Mouse (Mus musculus): ENCODE results near the gene Pmepa1. TPM values are rescaled to one million over a fixed set of nuclear protein-coding genes. Genes with fewer than 3 reads are reported as not detected.
A peak's percentile ranks its signal among the peaks of the same experiment; 100 is the strongest.

Pmepa1 gene
- polyA plus RNA-seq, 1 experiment from 2014 or later: 4.0 TPM

- 42% methylated on average over 9 of the region's 9 CpGs for WGBS
Observed at GRCm38 (mm10) chr2:173240738-173241137, 35.6 kb downstream of the Pmepa1 start.

GRCm38 (mm10) chr2:173238522-173238921 is 37.8 kb downstream of the Pmepa1 start:
- no peaks in the 10 kb centered on the region for H3K9me3 ChIP-seq (replicated peaks)
- H3K4me1 ChIP-seq (replicated peaks): peaks cover 78% of the 10 kb centered on the region
- no peak overlapping the region for H3K4me3 ChIP-seq
- 27% methylated on average over 14 of the region's 14 CpGs for WGBS
- no peaks in the 10 kb centered on the region for H3K27me3 ChIP-seq (replicated peaks)
- H3K27ac ChIP-seq (ENCODE audit: poor library complexity, severe bottlenecking): no peak overlapping the region
- H3K4me2 ChIP-seq: no peak overlapping the region
- H3K36me3 ChIP-seq: peaks cover under 1% of the 10 kb centered on the region
- H3K9ac ChIP-seq: no peak overlapping the region
- no peak for ATAC-seq (ENCODE audit: insufficient number of reproducible peaks, low FRiP score)

More at GRCm38 (mm10) chr2:173240738-173241137, 35.6 kb downstream of the Pmepa1 start:
- no peak overlapping the region for H3K4me3 ChIP-seq
- no peaks in the 10 kb centered on the region for H3K27me3 ChIP-seq (replicated peaks)
- 0 out of 2 replicates have a peak, but pooled peaks cover 2% of the 10 kb centered on the region for H3K36me3 ChIP-seq
- ATAC-seq (ENCODE audit: insufficient number of reproducible peaks, low FRiP score): no peak
- H3K4me2 ChIP-seq: no peak overlapping the region
- H3K4me1 ChIP-seq (replicated peaks): peaks cover 72% of the 10 kb centered on the region
- H3K9me3 ChIP-seq (replicated peaks): no peaks in the 10 kb centered on the region
- no peak overlapping the region for H3K9ac ChIP-seq
- H3K27ac ChIP-seq (ENCODE audit: poor library complexity, severe bottlenecking): no peak overlapping the region

- Histone ChIP-seq H3K4me1 (replicated peaks) (peaks cover 57% of the 10 kb centered on the region), H3K9ac (peak overlapping the region; percentile 37), H3K4me2 (0 out of 2 replicates have a peak overlapping the region, but pooled peaks have one; percentile 9), H3K27ac (ENCODE audit: poor library complexity, severe bottlenecking) (peak overlapping the region; percentile 69), H3K9me3 (replicated peaks) (no peaks in the 10 kb centered on the region), H3K36me3 (peaks cover 29% of the 10 kb centered on the region), H3K4me3 (no peak overlapping the region), H3K27me3 (replicated peaks) (no peaks in the 10 kb centered on the region)
- peak; percentile 41 for ATAC-seq (ENCODE audit: insufficient number of reproducible peaks, low FRiP score)
- WGBS: 49% methylated on average over 8 of the region's 8 CpGs
Observed at GRCm38 (mm10) chr2:173235435-173236332, 40.6 kb downstream of the Pmepa1 start.

GRCm38 (mm10) chr2:173232766-173233099 is 43.6 kb downstream of the Pmepa1 start:
- Histone ChIP-seq H3K27ac (ENCODE audit: poor library complexity, severe bottlenecking) (no peak overlapping the region), H3K4me1 (replicated peaks) (peaks cover 50% of the 10 kb centered on the region), H3K9ac (no peak overlapping the region), H3K36me3 (peaks cover 48% of the 10 kb centered on the region), H3K27me3 (replicated peaks) (no peaks in the 10 kb centered on the region), H3K4me2 (no peak overlapping the region), H3K9me3 (replicated peaks) (no peaks in the 10 kb centered on the region), H3K4me3 (no peak overlapping the region)
- no peak for ATAC-seq (ENCODE audit: insufficient number of reproducible peaks, low FRiP score)
- WGBS: 82% methylated on average over 8 of the region's 8 CpGs

GRCm38 (mm10) chr2:173232065-173232765 is 44.1 kb downstream of the Pmepa1 start:
- ATAC-seq (ENCODE audit: insufficient number of reproducible peaks, low FRiP score): no peak
- H3K4me3 ChIP-seq: no peak overlapping the region
- H3K4me1 ChIP-seq (replicated peaks): peaks cover 45% of the 10 kb centered on the region
- no peak overlapping the region for H3K9ac ChIP-seq
- H3K27ac ChIP-seq (ENCODE audit: poor library complexity, severe bottlenecking): no peak overlapping the region
- no peaks in the 10 kb centered on the region for H3K27me3 ChIP-seq (replicated peaks)
- WGBS: 79% methylated on average over 22 of the region's 22 CpGs
- H3K4me2 ChIP-seq: no peak overlapping the region
- no peaks in the 10 kb centered on the region for H3K9me3 ChIP-seq (replicated peaks)
- peaks cover 51% of the 10 kb centered on the region for H3K36me3 ChIP-seq

- H3K4me2 ChIP-seq: peak overlapping the region; percentile 35; the same call in 1 of the 2 replicates
- H3K27me3 ChIP-seq (replicated peaks): no peaks in the 10 kb centered on the region
- no peaks in the 10 kb centered on the region for H3K9me3 ChIP-seq (replicated peaks)
- no peak overlapping the region for H3K27ac ChIP-seq (ENCODE audit: poor library complexity, severe bottlenecking)
- H3K36me3 ChIP-seq: peaks cover 64% of the 10 kb centered on the region
- no peak overlapping the region for H3K9ac ChIP-seq
- WGBS: 11% methylated on average over 10 of the region's 10 CpGs
- no peak overlapping the region for H3K4me3 ChIP-seq
- peaks cover 20% of the 10 kb centered on the region for H3K4me1 ChIP-seq (replicated peaks)
- peak; percentile 74 for ATAC-seq (ENCODE audit: insufficient number of reproducible peaks, low FRiP score)
Observed at GRCm38 (mm10) chr2:173229578-173230224, 46.6 kb downstream of the Pmepa1 start.

GRCm38 (mm10) chr2:173228567-173228966 is 47.8 kb downstream of the Pmepa1 start:
- H3K27me3 ChIP-seq (replicated peaks): no peaks in the 10 kb centered on the region

GRCm38 (mm10) chr2:173226792-173227191 is 49.5 kb downstream of the Pmepa1 start:
- ATAC-seq (ENCODE audit: insufficient number of reproducible peaks, low FRiP score): no peak
- Histone ChIP-seq H3K27ac (ENCODE audit: poor library complexity, severe bottlenecking) (no peak overlapping the region), H3K36me3 (peaks cover 46% of the 10 kb centered on the region), H3K27me3 (replicated peaks) (no peaks in the 10 kb centered on the region), H3K9me3 (replicated peaks) (no peaks in the 10 kb centered on the region), H3K4me3 (no peak overlapping the region), H3K4me2 (no peak overlapping the region), H3K9ac (no peak overlapping the region), H3K4me1 (replicated peaks) (peaks cover 14% of the 10 kb centered on the region)
- WGBS: 91% methylated on average over 8 of the region's 8 CpGs

More at GRCm38 (mm10) chr2:173228567-173228966, 47.8 kb downstream of the Pmepa1 start:
- Histone ChIP-seq H3K4me2 (no peak overlapping the region), H3K4me1 (replicated peaks) (peaks cover 14% of the 10 kb centered on the region), H3K36me3 (peaks cover 63% of the 10 kb centered on the region), H3K9ac (no peak overlapping the region), H3K9me3 (replicated peaks) (no peaks in the 10 kb centered on the region), H3K4me3 (no peak overlapping the region), H3K27ac (ENCODE audit: poor library complexity, severe bottlenecking) (no peak overlapping the region)
- no peak for ATAC-seq (ENCODE audit: insufficient number of reproducible peaks, low FRiP score)
- WGBS: 87% methylated on average over 8 of the region's 8 CpGs

- Histone ChIP-seq H3K36me3 (peaks cover 37% of the 10 kb centered on the region), H3K4me2 (no peak overlapping the region), H3K9me3 (replicated peaks) (peaks cover under 1% of the 10 kb centered on the region; the same call in 1 of the 2 replicates), H3K4me3 (no peak overlapping the region), H3K4me1 (replicated peaks) (peaks cover 14% of the 10 kb centered on the region), H3K27ac (ENCODE audit: poor library complexity, severe bottlenecking) (no peak overlapping the region), H3K9ac (no peak overlapping the region), H3K27me3 (replicated peaks) (no peaks in the 10 kb centered on the region)
- ATAC-seq (ENCODE audit: insufficient number of reproducible peaks, low FRiP score): no peak
- WGBS: 73% methylated on average over 7 of the region's 7 CpGs
Observed at GRCm38 (mm10) chr2:173225906-173226305, 50.4 kb downstream of the Pmepa1 start.

- peaks cover 7% of the 10 kb centered on the region for H3K4me1 ChIP-seq (replicated peaks)
- no peak overlapping the region for H3K4me2 ChIP-seq
- WGBS: 62% methylated on average over 7 of the region's 7 CpGs
- peaks cover 28% of the 10 kb centered on the region for H3K36me3 ChIP-seq
- ATAC-seq (ENCODE audit: insufficient number of reproducible peaks, low FRiP score): no peak
- no peak overlapping the region for H3K9ac ChIP-seq
- peaks cover 4% of the 10 kb centered on the region; the same call in 1 of the 2 replicates for H3K9me3 ChIP-seq (replicated peaks)
- H3K27me3 ChIP-seq (replicated peaks): no peaks in the 10 kb centered on the region
- no peak overlapping the region for H3K4me3 ChIP-seq
- no peak overlapping the region for H3K27ac ChIP-seq (ENCODE audit: poor library complexity, severe bottlenecking)
Observed at GRCm38 (mm10) chr2:173224832-173225231, 51.5 kb downstream of the Pmepa1 start.

GRCm38 (mm10) chr2:173224097-173224496 is 52.2 kb downstream of the Pmepa1 start:
- H3K4me3 ChIP-seq: no peak overlapping the region
- peaks cover 28% of the 10 kb centered on the region for H3K36me3 ChIP-seq
- ATAC-seq (ENCODE audit: insufficient number of reproducible peaks, low FRiP score): no peak
- H3K4me1 ChIP-seq (replicated peaks): 0 out of 2 replicates have a peak, but pooled peaks cover under 1% of the 10 kb centered on the region
- peaks cover 4% of the 10 kb centered on the region; the same call in 1 of the 2 replicates for H3K9me3 ChIP-seq (replicated peaks)
- no peaks in the 10 kb centered on the region for H3K27me3 ChIP-seq (replicated peaks)
- 59% methylated on average over 3 of the region's 3 CpGs for WGBS
- no peak overlapping the region for H3K27ac ChIP-seq (ENCODE audit: poor library complexity, severe bottlenecking)
- no peak overlapping the region for H3K9ac ChIP-seq
- H3K4me2 ChIP-seq: no peak overlapping the region

All from heart, embryonic 12.5 days (tissue).